Mouse (Mus musculus): ENCODE data around the gene Cnmd. TPM values are rescaled to one million over a fixed set of nuclear protein-coding genes. Genes with fewer than 3 reads are reported as not detected.

Gene Cnmd
- total and polyA plus RNA-seq, 3 experiments = not detected

DNA sequence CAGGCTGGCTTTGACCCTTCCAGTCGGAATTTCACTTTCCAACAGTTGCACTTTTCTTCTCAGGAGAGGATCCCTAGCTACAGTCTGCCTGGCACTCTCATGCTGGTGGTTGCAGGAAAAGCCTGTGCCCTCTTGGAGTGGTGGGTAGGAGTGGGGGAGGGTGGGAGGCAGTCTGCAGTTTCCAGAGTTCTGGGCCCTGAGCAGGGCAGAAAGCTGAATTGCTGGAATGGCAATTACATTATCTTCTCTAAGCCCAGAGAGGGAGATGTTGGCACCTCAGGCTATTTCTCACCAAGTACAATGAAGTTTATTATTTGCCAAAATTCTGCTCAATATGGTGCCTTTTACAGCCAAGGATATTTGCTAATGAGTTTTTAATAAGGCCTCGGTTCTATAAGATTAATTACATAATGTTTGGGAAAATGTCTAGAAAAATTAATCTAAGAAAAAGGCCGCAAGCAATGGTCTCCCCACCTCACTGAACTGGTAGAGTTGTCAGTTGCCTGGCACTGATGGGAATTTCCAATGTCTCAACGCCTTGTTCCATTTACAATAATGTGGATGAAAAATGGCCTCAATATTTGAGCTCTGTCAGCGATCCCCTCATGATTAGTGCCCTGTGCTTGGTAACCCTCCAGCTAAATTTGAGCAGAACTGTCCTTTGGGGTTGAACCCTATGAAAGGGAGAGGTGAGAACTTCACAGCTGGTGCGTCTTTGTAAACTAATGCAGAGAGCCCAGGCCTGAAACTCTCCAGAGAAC is 3.0 kb downstream of the Cnmd start:
- Histone ChIP-seq H3K4me1 (ENCODE audit: control insufficient read depth in 1 of 2, insufficient read depth in 2 of 2) (peaks cover 4 to 6% of the 10 kb centered on the region in 2 experiments; a peak in 2 of 4 replicates), H3K4me3 (replicated peaks in 1 of 3; ENCODE audit: low read depth in 2 of 3, low read length in 2 of 3, poor library complexity in 1 of 3) (no peak overlapping the region), H3K9me3 (replicated peaks; ENCODE audit: low read length) (no peaks in the 10 kb centered on the region), H3K4me2 (ENCODE audit: insufficient read depth, low read depth, poor library complexity, severe bottlenecking) (no peak overlapping the region), H3K79me2 (replicated peaks; ENCODE audit: control insufficient read depth, extremely low read depth, insufficient read depth, poor library complexity, severe bottlenecking) (no peaks in the 10 kb centered on the region), H3K9ac (ENCODE audit: insufficient read depth, low read depth) (no peak overlapping the region), H3K36me3 (replicated peaks in 1 of 2; ENCODE audit: control insufficient read depth in 1 of 2, insufficient read depth in 1 of 2, low read length in 1 of 2) (no peaks in the 10 kb centered on the region), H3K27ac (ENCODE audit: insufficient read depth, low read depth) (no peak overlapping the region), H3K27me3 (replicated peaks) (no peaks in the 10 kb centered on the region)
- in situ Hi-C loops (cut with MboI; ENCODE audit: low pct_ligation_motif_present, low pct_unique_long_range_greater_than_20kb, low sequenced_read_pairs) (no loop called here), dilution Hi-C loops (cut with MboI; ENCODE audit: extremely low pct_ligation_motif_present, extremely low pct_unique_long_range_greater_than_20kb, low sequenced_read_pairs) (no loop called here)
- TF ChIP-seq SMC3 (IDR thresholded peaks at IDR 0.05; ENCODE audit: low read depth, low read length) = no peak
- TF ChIP-seq IRF4 (IDR thresholded peaks at IDR 0.05; ENCODE audit: low read depth, low read length) = no peak
- no peak for TF ChIP-seq KAT2A (IDR thresholded peaks at IDR 0.05; ENCODE audit: insufficient replicate concordance, low read length)
- no peak for TF ChIP-seq ZMIZ1 (IDR thresholded peaks at IDR 0.05; ENCODE audit: low read depth, low read length)
- no peak for TF ChIP-seq ZNF384 (IDR thresholded peaks at IDR 0.05; ENCODE audit: low read depth, low read length)
- no peak for TF ChIP-seq ZKSCAN1 (IDR thresholded peaks at IDR 0.05; ENCODE audit: borderline replicate concordance, low read depth, low read length)
- no peak for DNase-seq (ENCODE audit: extremely low read depth)

DNA sequence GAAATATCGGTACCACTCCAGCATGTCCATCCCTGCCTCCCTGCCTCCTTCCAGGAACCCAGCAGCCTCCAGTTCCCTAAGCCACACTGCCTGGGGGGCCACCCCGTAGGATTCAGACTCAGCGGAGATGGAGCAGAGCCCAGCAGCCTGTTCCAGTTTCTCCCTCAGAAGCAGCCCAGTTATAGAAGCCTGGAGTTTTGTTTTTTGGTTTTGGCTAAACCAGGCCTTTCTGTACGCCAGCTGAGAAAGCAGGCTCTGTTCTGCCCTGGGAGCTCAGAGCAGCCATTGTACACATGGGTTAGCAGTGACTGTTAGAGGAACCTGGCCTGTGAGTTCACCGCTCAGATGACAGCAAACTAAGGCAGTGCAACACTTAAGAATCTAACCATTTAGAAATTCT is 3.7 kb downstream of the Cnmd start:
- dilution Hi-C loops (cut with MboI; ENCODE audit: extremely low pct_ligation_motif_present, extremely low pct_unique_long_range_greater_than_20kb, low sequenced_read_pairs) = no loop called here
- H3K79me2 ChIP-seq (replicated peaks; ENCODE audit: control insufficient read depth, extremely low read depth, insufficient read depth, poor library complexity, severe bottlenecking) = no peaks in the 10 kb centered on the region
- H3K9me3 ChIP-seq (replicated peaks; ENCODE audit: low read length) = no peaks in the 10 kb centered on the region
- peaks cover 4 to 6% of the 10 kb centered on the region in 2 experiments; a peak in 2 of 4 replicates for H3K4me1 ChIP-seq (ENCODE audit: control insufficient read depth in 1 of 2, insufficient read depth in 2 of 2)
- H3K27me3 ChIP-seq (replicated peaks) = no peaks in the 10 kb centered on the region
- no peak overlapping the region for H3K27ac ChIP-seq (ENCODE audit: insufficient read depth, low read depth)
- TF ChIP-seq USF1 (IDR thresholded peaks at IDR 0.05; ENCODE audit: low read depth, low read length) (no peak), ZMIZ1 (IDR thresholded peaks at IDR 0.05; ENCODE audit: low read depth, low read length) (no peak), CHD2 (IDR thresholded peaks at IDR 0.05; ENCODE audit: low read length) (no peak), KAT2A (IDR thresholded peaks at IDR 0.05; ENCODE audit: insufficient replicate concordance, low read length) (no peak), ZNF384 (IDR thresholded peaks at IDR 0.05; ENCODE audit: low read depth, low read length) (no peak), NRF1 (IDR thresholded peaks at IDR 0.05; ENCODE audit: low read depth, low read length) (no peak), CHD1 (IDR thresholded peaks at IDR 0.05; ENCODE audit: low read depth, low read length) (no peak), RAD21 (IDR thresholded peaks at IDR 0.05; ENCODE audit: low read depth, low read length) (no peak), ETS1 (conservative IDR thresholded peaks at IDR 0.05; ENCODE audit: low read depth, low read length) (no peak), SMC3 (IDR thresholded peaks at IDR 0.05; ENCODE audit: low read depth, low read length) (no peak), NELFE (IDR thresholded peaks at IDR 0.05; ENCODE audit: low read depth, low read length) (no peak), MAZ (IDR thresholded peaks at IDR 0.05; ENCODE audit: low read depth, low read length) (no peak), SIN3A (IDR thresholded peaks at IDR 0.05; ENCODE audit: low read length) (no peak), POLR2A (IDR thresholded peaks at IDR 0.05; ENCODE audit: low read depth, low read length) (no peak), MAX (IDR thresholded peaks at IDR 0.05; ENCODE audit: low read length) (no peak), EP300 (IDR thresholded peaks at IDR 0.05; ENCODE audit: low read length) (no peak), MYC (IDR thresholded peaks at IDR 0.05; ENCODE audit: low read depth, low read length) (no peak), BHLHE40 (IDR thresholded peaks at IDR 0.05; ENCODE audit: low read depth, low read length) (no peak), USF2 (conservative IDR thresholded peaks at IDR 0.05; ENCODE audit: low read depth, low read length) (no peak)
- DNase-seq (ENCODE audit: extremely low read depth) = no peak
- no peaks in the 10 kb centered on the region for H3K36me3 ChIP-seq (replicated peaks in 1 of 2; ENCODE audit: control insufficient read depth in 1 of 2, insufficient read depth in 1 of 2, low read length in 1 of 2)
- no peak overlapping the region for H3K4me2 ChIP-seq (ENCODE audit: insufficient read depth, low read depth, poor library complexity, severe bottlenecking)
- in situ Hi-C loops (cut with MboI; ENCODE audit: low pct_ligation_motif_present, low pct_unique_long_range_greater_than_20kb, low sequenced_read_pairs) = no loop called here
- no peak overlapping the region for H3K4me3 ChIP-seq (replicated peaks in 1 of 3; ENCODE audit: low read depth in 2 of 3, low read length in 2 of 3, poor library complexity in 1 of 3)
- H3K9ac ChIP-seq (ENCODE audit: insufficient read depth, low read depth) = no peak overlapping the region
